Mouse (Mus musculus) forebrain, embryonic 16.5 days (tissue): ENCODE measurements around the gene Skor1. TPM values are rescaled to one million over a fixed set of nuclear protein-coding genes. Genes with fewer than 3 reads are reported as not detected.
A peak's percentile ranks its signal among the peaks of the same experiment; 100 is the strongest.

Experiments used
- ATAC-seq: fragments of 200-750 bp; cut with Nextera tagmentation; 2 replicates; pipeline ENCODE4 v1.8.0; 2017; ENCODE audit warnings: mild to moderate bottlenecking, moderate library complexity
- H3K27ac ChIP-seq: fragments of 300-500 bp; sonication (generic); 2 replicates; pipeline ENCODE4 v1.5.1; 2014; ENCODE audit warnings: low read length, control low read depth
- H3K27me3 ChIP-seq: fragments of 300-500 bp; sonication (generic); replicated peaks from 2 replicates; pipeline ENCODE4 v1.6.1; 2014; ENCODE audit warnings: low read length; ENCODE audit not compliant: control insufficient read depth, insufficient read depth
- H3K36me3 ChIP-seq: fragments of 300-500 bp; sonication (generic); 2 replicates; pipeline ENCODE4 v1.6.1; 2014; ENCODE audit not compliant: control insufficient read depth, insufficient read depth
- H3K4me1 ChIP-seq: fragments of 300-500 bp; sonication (generic); replicated peaks from 2 replicates; pipeline ENCODE4 v1.6.1; 2014; ENCODE audit warnings: low read length; ENCODE audit not compliant: control insufficient read depth, insufficient read depth
- H3K4me2 ChIP-seq: fragments of 300-500 bp; sonication (generic); 2 replicates; pipeline ENCODE4 v1.6.1; 2014; ENCODE audit warnings: mild to moderate bottlenecking, low read length, control low read depth
- H3K4me3 ChIP-seq: fragments of 300-500 bp; sonication (generic); replicated peaks from 2 replicates; pipeline ENCODE4 v1.5.1; 2014; ENCODE audit warnings: mild to moderate bottlenecking, low read length, control low read depth
- H3K9ac ChIP-seq: fragments of 300-500 bp; sonication (generic); replicated peaks from 2 replicates; pipeline ENCODE4 v1.6.1; 2014; ENCODE audit warnings: low read depth, low read length, control low read depth
- H3K9me3 ChIP-seq: fragments of 300-500 bp; sonication (generic); 2 replicates; pipeline ENCODE4 v1.6.1; 2016; ENCODE audit warnings: low read length; ENCODE audit not compliant: control insufficient read depth
- WGBS: fragments of 180-500 bp; shearing (Covaris S2); extraction: QIAGEN DNeasy Blood & Tissue Kit; methylation state at CpG from one replicate; pipeline ENCODE4 v1.1.7; 2014; 5-methylcytosine and 5-hydroxymethylcytosine counted together
- polyA plus RNA-seq: library from polyadenylated mRNA; unstranded; fragments of >200 nt; fragmentation: Nextera tagmentation; extraction: Ambion mirVana; gene quantifications from 2 replicates; pipeline ENCODE4 v1.2.1, GENCODE M21; 2015

Gene Skor1
- 0.24 and 0.32 TPM in 2 replicates for polyA plus RNA-seq

GRCm38 (mm10) chr9:63148410-63149371 is at the start of gene Skor1:
Gene Skor1, minus strand, starts transcription at chr9:63148961.
- WGBS, result under 1% methylated on average over 71 of the region's 108 CpGs
- Histone ChIP-seq H3K36me3 (no peaks in the 10 kb centered on the region), H3K27me3 (peaks cover 84% of the 10 kb centered on the region), H3K4me1 (peaks cover 54% of the 10 kb centered on the region), H3K27ac (no peak within 1 kb of the TSS), H3K9me3 (peaks cover 3% of the 10 kb centered on the region; the same call in 1 of the 2 replicates), H3K4me3 (peak within 1 kb of the TSS; percentile 44), H3K9ac (no peak within 1 kb of the TSS), H3K4me2 (peak within 1 kb of the TSS; percentile 67)
- no peak for ATAC-seq

GRCm38 (mm10) chr9:63197252-63197651 is 48.5 kb upstream of the Skor1 start:
- Histone ChIP-seq H3K9me3 (no peaks in the 10 kb centered on the region), H3K4me2 (0 out of 2 replicates have a peak overlapping the region, but pooled peaks have one; percentile 14), H3K9ac (no peak overlapping the region), H3K27ac (no peak overlapping the region), H3K36me3 (no peaks in the 10 kb centered on the region), H3K4me1 (peaks cover 27% of the 10 kb centered on the region), H3K4me3 (no peak overlapping the region), H3K27me3 (no peaks in the 10 kb centered on the region)
- peak; percentile 65 for ATAC-seq
- WGBS, result 11% methylated on average over 8 of the region's 8 CpGs

- H3K9ac ChIP-seq, result no peak overlapping the region
- no peak for ATAC-seq
- no peak overlapping the region for H3K4me3 ChIP-seq
- H3K27ac ChIP-seq, result no peak overlapping the region
- H3K27me3 ChIP-seq, result no peaks in the 10 kb centered on the region
- 62% methylated on average over 8 of the region's 8 CpGs for WGBS
- H3K4me2 ChIP-seq, result no peak overlapping the region
- peaks cover 27% of the 10 kb centered on the region for H3K4me1 ChIP-seq
- H3K36me3 ChIP-seq, result no peaks in the 10 kb centered on the region
- H3K9me3 ChIP-seq, result no peaks in the 10 kb centered on the region
Measured at GRCm38 (mm10) chr9:63196114-63196682, 47.4 kb upstream of the Skor1 start.

- 20% methylated on average over 4 of the region's 4 CpGs for WGBS
- no peak overlapping the region for H3K4me3 ChIP-seq
- no peak overlapping the region for H3K9ac ChIP-seq
- H3K4me1 ChIP-seq, result peaks cover 27% of the 10 kb centered on the region
- ATAC-seq, result no peak
- H3K4me2 ChIP-seq, result no peak overlapping the region
- H3K36me3 ChIP-seq, result no peaks in the 10 kb centered on the region
- no peaks in the 10 kb centered on the region for H3K27me3 ChIP-seq
- H3K9me3 ChIP-seq, result no peaks in the 10 kb centered on the region
- H3K27ac ChIP-seq, result no peak overlapping the region
Measured at GRCm38 (mm10) chr9:63195523-63195922, 46.8 kb upstream of the Skor1 start.

- no peak overlapping the region for H3K4me2 ChIP-seq
- WGBS, result 56% methylated on average over 9 of the region's 9 CpGs
- no peak overlapping the region for H3K27ac ChIP-seq
- no peaks in the 10 kb centered on the region for H3K9me3 ChIP-seq
- no peak overlapping the region for H3K4me3 ChIP-seq
- H3K9ac ChIP-seq, result no peak overlapping the region
- peaks cover 27% of the 10 kb centered on the region for H3K4me1 ChIP-seq
- ATAC-seq, result no peak
- H3K36me3 ChIP-seq, result no peaks in the 10 kb centered on the region
- no peaks in the 10 kb centered on the region for H3K27me3 ChIP-seq
Measured at GRCm38 (mm10) chr9:63194791-63195190, 46.0 kb upstream of the Skor1 start.

- H3K9me3 ChIP-seq, result no peaks in the 10 kb centered on the region
- ATAC-seq, result no peak
- no peak overlapping the region for H3K4me3 ChIP-seq
- H3K27ac ChIP-seq, result no peak overlapping the region
- no peaks in the 10 kb centered on the region for H3K36me3 ChIP-seq
- no peaks in the 10 kb centered on the region for H3K27me3 ChIP-seq
- no peak overlapping the region for H3K9ac ChIP-seq
- peaks cover 17% of the 10 kb centered on the region for H3K4me1 ChIP-seq
- 76% methylated on average over 4 of the region's 4 CpGs for WGBS
- H3K4me2 ChIP-seq, result no peak overlapping the region
Measured at GRCm38 (mm10) chr9:63192809-63193208, 44.0 kb upstream of the Skor1 start.

- H3K36me3 ChIP-seq, result no peaks in the 10 kb centered on the region
- no peak for ATAC-seq
- H3K4me2 ChIP-seq, result no peak overlapping the region
- H3K4me3 ChIP-seq, result no peak overlapping the region
- peaks cover 6% of the 10 kb centered on the region for H3K27me3 ChIP-seq
- no peak overlapping the region for H3K27ac ChIP-seq
- peaks cover 7% of the 10 kb centered on the region for H3K4me1 ChIP-seq
- WGBS, result 40% methylated on average over 7 of the region's 7 CpGs
- no peak overlapping the region for H3K9ac ChIP-seq
- H3K9me3 ChIP-seq, result no peaks in the 10 kb centered on the region
Measured at GRCm38 (mm10) chr9:63187310-63187709, 38.5 kb upstream of the Skor1 start.

- ATAC-seq, result no peak
- Histone ChIP-seq H3K9me3 (no peaks in the 10 kb centered on the region), H3K4me2 (no peak overlapping the region), H3K27me3 (peaks cover 6% of the 10 kb centered on the region), H3K4me3 (no peak overlapping the region), H3K4me1 (peaks cover 19% of the 10 kb centered on the region), H3K36me3 (no peaks in the 10 kb centered on the region), H3K27ac (no peak overlapping the region), H3K9ac (no peak overlapping the region)
- WGBS, result 79% methylated on average over 7 of the region's 7 CpGs
Measured at GRCm38 (mm10) chr9:63185249-63185648, 36.5 kb upstream of the Skor1 start.

- no peak for ATAC-seq
- H3K9me3 ChIP-seq, result no peaks in the 10 kb centered on the region
- 71% methylated on average over 7 of the region's 7 CpGs for WGBS
- no peaks in the 10 kb centered on the region for H3K36me3 ChIP-seq
- H3K4me2 ChIP-seq, result no peak overlapping the region
- peaks cover 6% of the 10 kb centered on the region for H3K27me3 ChIP-seq
- no peak overlapping the region for H3K27ac ChIP-seq
- peaks cover 19% of the 10 kb centered on the region for H3K4me1 ChIP-seq
- H3K9ac ChIP-seq, result no peak overlapping the region
- H3K4me3 ChIP-seq, result no peak overlapping the region
Measured at GRCm38 (mm10) chr9:63183864-63184263, 35.1 kb upstream of the Skor1 start.
